Mouse (Mus musculus) urinary bladder, postnatal 0 days (tissue): Measurements from ENCODE around the gene Slc35e3. TPM values are rescaled to one million over a fixed set of nuclear protein-coding genes. Genes with fewer than 3 reads are reported as not detected.

Source experiments
- polyA plus RNA-seq: library from polyadenylated mRNA; unstranded; fragments of >200 nt; fragmentation: Nextera tagmentation; extraction: Ambion mirVana; gene quantifications from 2 replicates; pipeline ENCODE4 v1.2.1, GENCODE M21; 2015

Gene Slc35e3
- polyA plus RNA-seq: 9.0 and 10.3 TPM in 2 replicates

DNA sequence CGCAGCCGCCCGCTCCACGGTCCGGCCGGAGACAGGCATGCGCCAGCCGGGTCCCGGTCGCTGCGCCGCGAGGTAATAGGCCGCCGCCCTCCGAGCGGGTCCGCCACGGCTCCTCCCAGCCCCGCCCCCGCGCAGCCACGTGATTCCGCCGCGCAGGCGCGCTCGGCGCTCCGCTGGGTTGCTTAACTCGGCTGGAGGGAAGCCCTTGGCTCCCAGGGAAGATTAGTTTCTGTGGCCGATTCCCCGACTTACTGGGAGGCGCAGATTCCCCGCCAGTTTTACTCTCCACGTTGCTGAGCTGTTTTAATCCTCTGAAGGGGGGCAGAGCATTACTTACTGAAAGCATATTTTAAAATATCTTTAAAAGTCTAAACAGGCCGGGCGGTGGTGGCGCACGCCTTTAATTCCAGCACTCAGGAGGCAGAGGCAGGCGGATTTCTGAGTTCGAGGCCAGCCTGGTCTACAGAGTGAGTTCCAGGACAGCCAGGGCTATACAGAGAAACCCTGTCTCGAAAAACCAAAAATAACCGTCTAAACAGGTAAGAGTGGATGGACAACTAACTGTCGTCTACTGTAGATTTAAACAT is at the start of gene Slc35e3:
Gene Slc35e3 (minus strand): TSS at position 69 of the 587 bp plus-strand sequence.

DNA sequence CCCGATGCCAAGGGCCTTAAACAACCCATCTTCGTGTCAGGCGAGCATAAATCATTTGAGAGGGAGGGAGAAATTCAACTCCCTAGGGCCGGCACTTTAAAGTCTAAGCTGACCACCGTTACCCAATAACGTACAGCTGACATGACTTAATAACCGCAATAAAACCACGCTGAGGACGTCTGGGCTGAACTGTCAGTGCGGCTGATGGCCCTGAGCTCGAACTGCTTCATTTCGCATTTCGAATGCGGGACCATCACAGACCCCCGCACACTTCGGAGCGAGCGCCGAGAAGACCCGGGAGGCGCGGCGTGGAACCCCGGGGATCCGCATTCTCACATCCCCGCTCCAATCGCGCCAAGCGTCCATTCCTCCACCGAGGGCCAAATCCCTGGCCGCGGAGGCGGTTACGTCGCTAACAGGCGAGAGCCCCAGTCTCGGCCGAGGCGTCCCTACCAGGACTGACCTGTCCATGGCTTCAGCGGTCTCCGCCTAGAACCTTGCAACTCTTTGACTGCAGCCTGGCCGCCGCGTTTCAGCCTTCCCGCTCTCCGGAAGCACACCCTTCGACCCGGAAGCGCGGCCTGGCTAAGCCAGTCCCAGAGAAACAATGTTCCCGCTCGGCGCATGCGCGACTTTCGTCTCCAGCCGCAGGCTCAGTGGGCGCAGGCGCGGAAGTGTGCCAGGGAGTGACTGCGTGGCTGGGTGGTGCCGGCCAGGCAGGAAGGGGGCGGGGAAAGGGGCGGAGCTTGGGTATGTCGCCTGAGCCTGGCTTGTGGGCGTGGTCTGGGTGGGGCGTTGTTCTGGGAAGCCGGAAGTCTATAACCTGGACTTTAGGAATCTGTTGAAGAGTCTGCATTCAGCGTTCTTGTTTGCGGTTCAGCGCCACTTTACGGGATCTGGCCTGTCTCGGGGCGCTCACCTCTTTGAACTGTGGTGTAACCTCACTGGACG is 46.3 kb upstream of the Slc35e3 start, which contains the start of gene Nup107:
Gene Nup107 (minus strand): TSS at position 565 of the 951 bp plus-strand sequence.

GRCm38 (mm10) chr10:117710604-117711141 is 35.5 kb downstream of the Slc35e3 start, which contains the start of gene Mdm2:
Gene Mdm2, minus strand, starts transcription at chr10:117710758.

Other genes with a start within 250 kb of the Slc35e3 start
- gene Cpm, start 116.9 kb downstream of the Slc35e3 start, polyA plus RNA-seq: 5.3 and 5.5 TPM in 2 replicates
- 33.0 and 36.9 TPM in 2 replicates for gene Mdm2, start 35.6 kb downstream of the Slc35e3 start, polyA plus RNA-seq
- gene Nup107, start 46.3 kb upstream of the Slc35e3 start, polyA plus RNA-seq: 17.2 and 25.5 TPM in 2 replicates
- 202 and 212 TPM in 2 replicates for gene Rap1b, start 99.7 kb upstream of the Slc35e3 start, polyA plus RNA-seq